ENCODE assay signal across 26 mouse cellular contexts in the genomic region with DNA sequence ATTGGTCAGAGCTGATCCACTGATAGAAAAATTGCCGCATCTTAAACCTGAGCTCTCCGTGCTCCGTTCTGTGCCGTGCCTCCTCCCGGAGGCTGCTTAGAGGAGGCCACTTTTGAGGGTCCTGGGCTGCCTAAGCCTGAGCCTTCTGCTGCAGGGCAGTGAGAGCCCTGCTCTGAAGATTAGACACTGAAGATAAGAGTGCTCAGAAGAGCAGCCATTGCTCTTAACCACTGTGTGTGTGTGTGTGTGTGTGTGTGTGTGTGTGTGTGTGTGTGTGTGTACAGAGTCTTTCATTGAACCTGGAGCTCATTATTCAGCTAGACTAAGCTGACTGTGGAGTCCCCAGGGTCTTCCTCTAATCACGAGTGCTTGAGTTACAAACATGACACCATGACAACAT. TPM values are rescaled to one million over a fixed set of nuclear protein-coding genes. Genes with fewer than 3 reads are reported as not detected.
DNase-seq lines count a peak whose midpoint lies in the region; ATAC-seq and TF ChIP-seq lines count a peak whose summit lies in the region.
"Had no signal": no experiment of that assay in that cellular context is flagged by ENCODE, and none has a peak within 500 bp of the region (broad histone marks: within the 10 kb centered on the region; RNA-seq: fewer than 3 reads in every experiment).

No protein-coding gene starts in this region.

- H3K4me2 ChIP-seq in midbrain, embryonic 13.5 days (replicated peaks), result no peak overlapping the region
- no peak overlapping the region for H3K4me2 ChIP-seq in midbrain, embryonic 15.5 days
- H3K4me2 ChIP-seq in midbrain, postnatal 0 days (ENCODE audit: low read depth, low read length, poor library complexity, severe bottlenecking), result no peak overlapping the region
- H3K4me2 ChIP-seq: embryonic facial prominence, embryonic 12.5 days; embryonic facial prominence, embryonic 15.5 days; forebrain, embryonic 12.5 days; hindbrain, embryonic 15.5 days had no signal

- peak; percentile 59 for ATAC-seq in midbrain, embryonic 13.5 days
- no peak for ATAC-seq in midbrain, embryonic 15.5 days (replicated peaks)
- ATAC-seq in midbrain, postnatal 0 days (ENCODE audit: low FRiP score), result 0 out of 2 replicates have a peak, but pooled peaks have one; percentile 14
- ATAC-seq: CD4-positive, CD25-positive, alpha-beta regulatory T cell, adult 4 months; forebrain, embryonic 16.5 days had no signal

- no peak overlapping the region for H3K9ac ChIP-seq in midbrain, embryonic 13.5 days (replicated peaks)
- H3K9ac ChIP-seq in midbrain, embryonic 15.5 days, result no peak overlapping the region
- no peak overlapping the region for H3K9ac ChIP-seq in midbrain, postnatal 0 days (replicated peaks; ENCODE audit: low read length, poor library complexity, severe bottlenecking)
- H3K9ac ChIP-seq: embryonic facial prominence, embryonic 12.5 days; embryonic facial prominence, embryonic 15.5 days; forebrain, embryonic 12.5 days; hindbrain, embryonic 15.5 days had no signal

- TF ChIP-seq CTCF in layer of hippocampus, adult 2 months (conservative IDR thresholded peaks at IDR 0.05), result no peak
- no peak for TF ChIP-seq CTCF in midbrain, postnatal 0 days (IDR thresholded peaks at IDR 0.05)

- H3K4me3 ChIP-seq in heart, embryonic 10.5 days, result no peak overlapping the region
- H3K4me3 ChIP-seq in layer of hippocampus, adult 2 months, result no peak overlapping the region
- no peak overlapping the region for H3K4me3 ChIP-seq in midbrain, embryonic 13.5 days (replicated peaks)
- H3K4me3 ChIP-seq in midbrain, embryonic 15.5 days, result no peak overlapping the region
- H3K4me3 ChIP-seq in midbrain, postnatal 0 days (ENCODE audit: low read depth, low read length), result no peak overlapping the region
- H3K4me3 ChIP-seq: embryonic facial prominence, embryonic 12.5 days; embryonic facial prominence, embryonic 15.5 days; forebrain, embryonic 12.5 days; heart, adult 2 months; hindbrain, embryonic 10.5 days; hindbrain, embryonic 15.5 days had no signal

- H3K9me3 ChIP-seq in heart, embryonic 10.5 days, result no peaks in the 10 kb centered on the region
- H3K9me3 ChIP-seq in midbrain, embryonic 13.5 days, result no peaks in the 10 kb centered on the region
- no peaks in the 10 kb centered on the region for H3K9me3 ChIP-seq in midbrain, embryonic 15.5 days
- H3K9me3 ChIP-seq in midbrain, postnatal 0 days (ENCODE audit: low read length), result no peaks in the 10 kb centered on the region
- H3K9me3 ChIP-seq: embryonic facial prominence, embryonic 12.5 days; embryonic facial prominence, embryonic 15.5 days; hindbrain, embryonic 10.5 days; hindbrain, embryonic 15.5 days had no signal

- peak; percentile 55 for DNase-seq in heart, embryonic 10.5 days (ENCODE audit: low spot score)
- DNase-seq in heart, postnatal 10 days, result no peak
- no peak for DNase-seq in layer of hippocampus, adult 2 months (ENCODE audit: low spot score in 2 of 2)
- no peak for DNase-seq in layer of hippocampus, adult 18-20 months (ENCODE audit: low spot score in 2 of 2)
- DNase-seq in midbrain, postnatal 0 days (ENCODE audit: low spot score), result no peak
- DNase-seq: adrenal gland, adult 2 months; adrenal gland, postnatal 14 days; cerebellum, adult 11 months; cerebellum, adult 2 months; cerebellum, adult 9-11 months; cerebellum, postnatal 25 days; gastrocnemius, postnatal 10 days; gastrocnemius, postnatal 36 days; heart, adult 2 months; heart, postnatal 36 days had no signal

- H3K36me3 ChIP-seq in heart, embryonic 10.5 days, result no peaks in the 10 kb centered on the region
- H3K36me3 ChIP-seq in midbrain, embryonic 13.5 days, result no peaks in the 10 kb centered on the region
- no peaks in the 10 kb centered on the region for H3K36me3 ChIP-seq in midbrain, embryonic 15.5 days (replicated peaks)
- H3K36me3 ChIP-seq in midbrain, postnatal 0 days (ENCODE audit: insufficient read depth, low read length), result no peaks in the 10 kb centered on the region
- H3K36me3 ChIP-seq: embryonic facial prominence, embryonic 12.5 days; embryonic facial prominence, embryonic 15.5 days; forebrain, embryonic 12.5 days; hindbrain, embryonic 10.5 days; hindbrain, embryonic 15.5 days had no signal

- peaks cover 33% of the 10 kb centered on the region for H3K4me1 ChIP-seq in heart, embryonic 10.5 days
- H3K4me1 ChIP-seq in midbrain, embryonic 13.5 days (replicated peaks), result peaks cover 15% of the 10 kb centered on the region
- peaks cover 13% of the 10 kb centered on the region; the same call in 1 of the 2 replicates for H3K4me1 ChIP-seq in midbrain, embryonic 15.5 days
- H3K4me1 ChIP-seq in midbrain, postnatal 0 days (ENCODE audit: insufficient read depth, low read length), result peaks cover 4% of the 10 kb centered on the region; the same call in 1 of the 2 replicates
- H3K4me1 ChIP-seq: embryonic facial prominence, embryonic 15.5 days had no signal

- no peak overlapping the region for H3K27ac ChIP-seq in heart, embryonic 10.5 days
- H3K27ac ChIP-seq in layer of hippocampus, adult 2 months, result peak overlapping the region; percentile 95
- H3K27ac ChIP-seq in midbrain, embryonic 13.5 days, result no peak overlapping the region
- H3K27ac ChIP-seq in midbrain, embryonic 15.5 days, result no peak overlapping the region
- no peak overlapping the region for H3K27ac ChIP-seq in midbrain, postnatal 0 days (ENCODE audit: low read depth, low read length)
- H3K27ac ChIP-seq: embryonic facial prominence, embryonic 12.5 days; embryonic facial prominence, embryonic 15.5 days; forebrain, embryonic 12.5 days; heart, adult 2 months; hindbrain, embryonic 10.5 days; hindbrain, embryonic 15.5 days had no signal

- H3K27me3 ChIP-seq in heart, embryonic 10.5 days (ENCODE audit: insufficient read depth, poor library complexity, severe bottlenecking), result no peaks in the 10 kb centered on the region
- H3K27me3 ChIP-seq in midbrain, embryonic 13.5 days, result no peaks in the 10 kb centered on the region
- no peaks in the 10 kb centered on the region for H3K27me3 ChIP-seq in midbrain, embryonic 15.5 days (replicated peaks)
- H3K27me3 ChIP-seq in midbrain, postnatal 0 days (ENCODE audit: insufficient read depth, low read length), result no peaks in the 10 kb centered on the region
- H3K27me3 ChIP-seq: embryonic facial prominence, embryonic 12.5 days; embryonic facial prominence, embryonic 15.5 days; forebrain, embryonic 12.5 days; hindbrain, embryonic 15.5 days had no signal

- intact Hi-C loops in heart, postnatal 10 days (cut with DNase I), result no loop called here

- 65% methylated on average over 6 of the region's 6 CpGs for WGBS in heart, embryonic 10.5 days
- 73% methylated on average over 6 of the region's 6 CpGs for WGBS in midbrain, embryonic 13.5 days
- 68% methylated on average over 6 of the region's 6 CpGs for WGBS in midbrain, embryonic 15.5 days
- 81% methylated on average over 6 of the region's 6 CpGs for WGBS in midbrain, postnatal 0 days

RNA-seq across cellular contexts. Expression of a gene that starts 53.1 kb away (rescaled TPM):
- polyA plus RNA-seq in heart, embryonic 10.5 days (2016; fragmentation: Nextera tagmentation; extraction: Ambion mirVana), result 2.4 and 2.6 TPM in 2 replicates
- 1 to 10 TPM; 1.9 to 2.3 TPM for total RNA-seq in heart, postnatal 10 days (2021)
- total RNA-seq in layer of hippocampus, adult 2 months (2021), result 1 to 10 TPM; 2.0 to 2.8 TPM
- total RNA-seq in layer of hippocampus, adult 18-20 months (2021), result 1 to 10 TPM; 2.9 to 3.9 TPM
- 0.43 and 0.52 TPM in 2 replicates for polyA plus RNA-seq in midbrain, embryonic 13.5 days (2015; fragmentation: Nextera tagmentation; extraction: Ambion mirVana)
- polyA plus RNA-seq in midbrain, embryonic 15.5 days (2015; fragmentation: Nextera tagmentation; extraction: Ambion mirVana), result 0.47 and 0.71 TPM in 2 replicates
- not detected in 2 replicates for total RNA-seq in midbrain, postnatal 0 days (2014; rRNA removed)
- polyA plus RNA-seq in midbrain, postnatal 0 days (2015; fragmentation: Nextera tagmentation; extraction: Ambion mirVana), result 0.98 and 1.1 TPM in 2 replicates
- total RNA-seq: common myeloid progenitor, adult 5-6 weeks; MEL had no signal
